Mouse (Mus musculus): Measurements from ENCODE around the gene Zdhhc18. TPM values are rescaled to one million over a fixed set of nuclear protein-coding genes. Genes with fewer than 3 reads are reported as not detected.
A peak's percentile ranks its signal among the peaks of the same experiment; 100 is the strongest.

The Zdhhc18 gene
- polyA plus RNA-seq, 1 experiment = 43.8 TPM

DNA sequence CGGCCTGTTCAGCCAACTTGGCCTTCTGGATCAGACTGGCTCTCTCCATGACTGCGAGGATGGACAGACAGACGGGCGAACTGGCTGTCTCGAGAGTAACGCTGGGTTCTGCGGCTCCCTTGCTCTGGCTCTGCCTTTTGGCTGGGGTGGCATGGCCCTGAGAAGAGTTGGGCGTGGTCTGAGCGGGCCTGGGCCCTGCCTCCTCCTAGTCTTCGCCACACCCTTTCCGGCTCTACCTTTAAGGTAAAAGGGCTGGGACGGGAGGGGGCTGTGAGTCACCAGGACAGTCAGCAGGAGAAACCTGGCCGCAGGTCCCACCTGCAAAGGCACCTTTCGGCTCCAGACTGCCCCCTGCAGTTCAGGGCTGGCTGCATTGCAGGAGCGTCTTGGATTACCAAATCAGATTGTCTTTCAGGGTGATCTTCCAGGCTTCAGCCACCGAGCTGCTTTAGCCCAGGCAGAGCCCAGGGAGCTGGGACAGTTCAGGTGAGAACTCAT lies 48.2 kb downstream of the Zdhhc18 start, which contains the start of gene Sfn:
TSS of gene Sfn (minus strand) at position 448 of the 498 bp plus-strand sequence.
- TF ChIP-seq POLR2A (IDR thresholded peaks at IDR 0.05; ENCODE audit: insufficient read depth, low read length) (peak; percentile 98), EP300 (IDR thresholded peaks at IDR 0.05; ENCODE audit: insufficient read depth, low read depth, low read length) (peak; percentile 41; the same call in 1 of the 2 replicates), CTCF (IDR thresholded peaks at IDR 0.05; ENCODE audit: low read depth, low read length) (peak; percentile 88)
- Histone ChIP-seq H3K27ac (ENCODE audit: insufficient read depth, low read length) (peak within 1 kb of the TSS; percentile 84), H3K9me3 (replicated peaks; ENCODE audit: control insufficient read depth, insufficient read depth, low read length, poor library complexity, severe bottlenecking) (no peaks in the 10 kb centered on the region), H3K27me3 (ENCODE audit: control insufficient read depth, insufficient read depth, low read length, poor library complexity, severe bottlenecking) (no peaks in the 10 kb centered on the region), H3K9ac (ENCODE audit: low read depth, poor library complexity, severe bottlenecking) (peak within 1 kb of the TSS; percentile 45), H3K4me1 (ENCODE audit: control insufficient read depth, insufficient read depth, low read length) (peaks cover 23% of the 10 kb centered on the region), H3K4me3 (ENCODE audit: low read depth, low read length) (peak within 1 kb of the TSS; percentile 86), H3K36me3 (ENCODE audit: control insufficient read depth, insufficient read depth, low read length, poor library complexity, severe bottlenecking) (no peaks in the 10 kb centered on the region)

DNA sequence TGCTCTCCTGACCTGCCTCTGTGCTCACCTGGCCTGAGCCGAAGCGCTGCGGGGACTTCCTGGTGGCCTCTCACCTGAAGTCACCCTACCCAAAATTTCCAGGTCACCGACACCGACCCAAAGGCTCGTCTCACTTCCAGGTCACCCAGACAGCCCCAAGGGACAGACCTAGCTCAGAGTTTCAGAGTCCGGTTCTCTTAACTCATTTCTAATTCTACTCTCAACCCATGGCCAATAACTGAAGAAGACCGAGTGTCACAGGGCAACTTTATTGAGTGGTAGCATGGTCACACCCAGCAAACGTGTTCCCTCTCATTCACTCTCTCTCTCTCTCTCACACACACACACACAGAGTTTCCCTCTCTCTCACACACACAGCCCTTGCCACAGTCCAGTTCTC lies 49.6 kb downstream of the Zdhhc18 start:
- H3K27me3 ChIP-seq (ENCODE audit: control insufficient read depth, insufficient read depth, low read length, poor library complexity, severe bottlenecking) = no peaks in the 10 kb centered on the region
- TF ChIP-seq CTCF (IDR thresholded peaks at IDR 0.05; ENCODE audit: low read depth, low read length) = no peak
- no peak for TF ChIP-seq EP300 (IDR thresholded peaks at IDR 0.05; ENCODE audit: insufficient read depth, low read depth, low read length)
- no peak for TF ChIP-seq POLR2A (IDR thresholded peaks at IDR 0.05; ENCODE audit: insufficient read depth, low read length)
- peak overlapping the region; percentile 69 for H3K4me3 ChIP-seq (ENCODE audit: low read depth, low read length)
- H3K36me3 ChIP-seq (ENCODE audit: control insufficient read depth, insufficient read depth, low read length, poor library complexity, severe bottlenecking) = no peaks in the 10 kb centered on the region
- peak overlapping the region; percentile 94 for H3K27ac ChIP-seq (ENCODE audit: insufficient read depth, low read length)
- peak overlapping the region; percentile 82 for H3K9ac ChIP-seq (ENCODE audit: low read depth, poor library complexity, severe bottlenecking)
- H3K4me1 ChIP-seq (ENCODE audit: control insufficient read depth, insufficient read depth, low read length) = peaks cover 15% of the 10 kb centered on the region
- no peaks in the 10 kb centered on the region for H3K9me3 ChIP-seq (replicated peaks; ENCODE audit: control insufficient read depth, insufficient read depth, low read length, poor library complexity, severe bottlenecking)

- Histone ChIP-seq H3K27ac (ENCODE audit: insufficient read depth, low read length) (peak overlapping the region; percentile 94), H3K9me3 (replicated peaks; ENCODE audit: control insufficient read depth, insufficient read depth, low read length, poor library complexity, severe bottlenecking) (no peaks in the 10 kb centered on the region), H3K4me3 (ENCODE audit: low read depth, low read length) (peak overlapping the region; percentile 69), H3K9ac (ENCODE audit: low read depth, poor library complexity, severe bottlenecking) (peak overlapping the region; percentile 82), H3K36me3 (ENCODE audit: control insufficient read depth, insufficient read depth, low read length, poor library complexity, severe bottlenecking) (no peaks in the 10 kb centered on the region), H3K27me3 (ENCODE audit: control insufficient read depth, insufficient read depth, low read length, poor library complexity, severe bottlenecking) (no peaks in the 10 kb centered on the region), H3K4me1 (ENCODE audit: control insufficient read depth, insufficient read depth, low read length) (peaks cover 9% of the 10 kb centered on the region)
- peak; percentile 47; the same call in 1 of the 2 replicates for TF ChIP-seq EP300 (IDR thresholded peaks at IDR 0.05; ENCODE audit: insufficient read depth, low read depth, low read length)
- no peak for TF ChIP-seq CTCF (IDR thresholded peaks at IDR 0.05; ENCODE audit: low read depth, low read length)
- TF ChIP-seq POLR2A (IDR thresholded peaks at IDR 0.05; ENCODE audit: insufficient read depth, low read length) = peak; percentile 12
Observed at GRCm38 (mm10) chr4:133599571-133600073, 50.3 kb downstream of the Zdhhc18 start.

GRCm38 (mm10) chr4:133599116-133599515 lies 50.8 kb downstream of the Zdhhc18 start:
- peak overlapping the region; percentile 94 for H3K27ac ChIP-seq (ENCODE audit: insufficient read depth, low read length)
- peak overlapping the region; percentile 69 for H3K4me3 ChIP-seq (ENCODE audit: low read depth, low read length)
- H3K36me3 ChIP-seq (ENCODE audit: control insufficient read depth, insufficient read depth, low read length, poor library complexity, severe bottlenecking) = no peaks in the 10 kb centered on the region
- TF ChIP-seq EP300 (IDR thresholded peaks at IDR 0.05; ENCODE audit: insufficient read depth, low read depth, low read length) (peak; percentile 88), CTCF (IDR thresholded peaks at IDR 0.05; ENCODE audit: low read depth, low read length) (no peak)
- no peaks in the 10 kb centered on the region for H3K27me3 ChIP-seq (ENCODE audit: control insufficient read depth, insufficient read depth, low read length, poor library complexity, severe bottlenecking)
- peaks cover 9% of the 10 kb centered on the region for H3K4me1 ChIP-seq (ENCODE audit: control insufficient read depth, insufficient read depth, low read length)
- H3K9ac ChIP-seq (ENCODE audit: low read depth, poor library complexity, severe bottlenecking) = peak overlapping the region; percentile 82
- H3K9me3 ChIP-seq (replicated peaks; ENCODE audit: control insufficient read depth, insufficient read depth, low read length, poor library complexity, severe bottlenecking) = no peaks in the 10 kb centered on the region

GRCm38 (mm10) chr4:133598616-133599015 lies 51.3 kb downstream of the Zdhhc18 start:
- Histone ChIP-seq H3K27ac (ENCODE audit: insufficient read depth, low read length) (peak overlapping the region; percentile 94), H3K4me3 (ENCODE audit: low read depth, low read length) (no peak overlapping the region), H3K36me3 (ENCODE audit: control insufficient read depth, insufficient read depth, low read length, poor library complexity, severe bottlenecking) (no peaks in the 10 kb centered on the region), H3K4me1 (ENCODE audit: control insufficient read depth, insufficient read depth, low read length) (peaks cover 7% of the 10 kb centered on the region), H3K27me3 (ENCODE audit: control insufficient read depth, insufficient read depth, low read length, poor library complexity, severe bottlenecking) (no peaks in the 10 kb centered on the region), H3K9me3 (replicated peaks; ENCODE audit: control insufficient read depth, insufficient read depth, low read length, poor library complexity, severe bottlenecking) (no peaks in the 10 kb centered on the region), H3K9ac (ENCODE audit: low read depth, poor library complexity, severe bottlenecking) (peak overlapping the region; percentile 82)
- TF ChIP-seq EP300 (IDR thresholded peaks at IDR 0.05; ENCODE audit: insufficient read depth, low read depth, low read length) (peak; percentile 19; the same call in 1 of the 2 replicates), CTCF (IDR thresholded peaks at IDR 0.05; ENCODE audit: low read depth, low read length) (no peak)

DNA sequence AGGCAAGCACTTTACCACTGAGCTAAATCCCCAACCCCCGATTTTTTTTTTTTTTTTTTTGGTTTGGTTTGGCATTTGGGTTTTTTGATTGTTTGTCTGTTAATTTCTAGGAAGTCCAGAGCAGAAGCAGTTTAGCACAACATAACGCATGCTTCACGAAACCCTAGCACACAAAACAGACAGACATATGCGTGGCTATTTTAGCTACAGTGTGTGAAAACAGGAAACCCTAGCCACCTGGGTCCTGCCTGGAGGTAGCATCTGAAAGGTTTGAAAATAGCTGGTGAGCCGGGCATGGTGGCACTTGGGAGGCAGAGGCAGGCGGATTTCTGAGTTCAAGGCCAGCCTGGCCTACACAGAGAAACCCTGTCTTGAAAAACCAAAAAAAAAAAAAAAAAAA lies 53.9 kb downstream of the Zdhhc18 start:
- no peaks in the 10 kb centered on the region for H3K27me3 ChIP-seq (ENCODE audit: control insufficient read depth, insufficient read depth, low read length, poor library complexity, severe bottlenecking)
- TF ChIP-seq POLR2A (IDR thresholded peaks at IDR 0.05; ENCODE audit: insufficient read depth, low read length) (no peak), CTCF (IDR thresholded peaks at IDR 0.05; ENCODE audit: low read depth, low read length) (no peak), EP300 (IDR thresholded peaks at IDR 0.05; ENCODE audit: insufficient read depth, low read depth, low read length) (no peak)
- H3K9me3 ChIP-seq (replicated peaks; ENCODE audit: control insufficient read depth, insufficient read depth, low read length, poor library complexity, severe bottlenecking) = no peaks in the 10 kb centered on the region
- H3K4me3 ChIP-seq (ENCODE audit: low read depth, low read length) = no peak overlapping the region
- H3K4me1 ChIP-seq (ENCODE audit: control insufficient read depth, insufficient read depth, low read length) = no peaks in the 10 kb centered on the region
- peak overlapping the region; percentile 61; the same call in 1 of the 2 replicates for H3K9ac ChIP-seq (ENCODE audit: low read depth, poor library complexity, severe bottlenecking)
- peak overlapping the region; percentile 53 for H3K27ac ChIP-seq (ENCODE audit: insufficient read depth, low read length)
- peaks cover 4% of the 10 kb centered on the region; the same call in 1 of the 2 replicates for H3K36me3 ChIP-seq (ENCODE audit: control insufficient read depth, insufficient read depth, low read length, poor library complexity, severe bottlenecking)

Measured in ES-Bruce4 (cell line).